Mouse (Mus musculus) erythroblast, embryonic 14.5 days (primary cell): ENCODE data around the gene Slc16a4.

Experiments
- GATA1 ChIP-seq: IDR thresholded peaks from 2 replicates; pipeline ENCODE4 v1.6.1; 2012; ENCODE audit warnings: low read length, inconsistent platforms, mixed read lengths
- TAL1 ChIP-seq: IDR thresholded peaks from 3 replicates; pipeline ENCODE4 v1.6.1; 2012; ENCODE audit warnings: low read length, inconsistent platforms, mixed read lengths

- TF ChIP-seq TAL1 (no peak), GATA1 (no peak)
These were observed 3.7 kb upstream of the Slc16a4 start for GRCm38 (mm10) chr3:107287346-107287745.
